Mouse (Mus musculus) megakaryocyte, embryonic 14.5 days (primary cell): ENCODE measurements around the gene Arhgdia.

Experiments
- FLI1 ChIP-seq: IDR thresholded peaks from 2 replicates; pipeline ENCODE4 v1.6.1; 2012; ENCODE audit warnings: low read length, inconsistent platforms, mixed read lengths
- GATA1 ChIP-seq: IDR thresholded peaks from 3 replicates; pipeline ENCODE4 v1.6.1; 2012; ENCODE audit warnings: mixed read lengths, low read length, inconsistent platforms, borderline replicate concordance

DNA sequence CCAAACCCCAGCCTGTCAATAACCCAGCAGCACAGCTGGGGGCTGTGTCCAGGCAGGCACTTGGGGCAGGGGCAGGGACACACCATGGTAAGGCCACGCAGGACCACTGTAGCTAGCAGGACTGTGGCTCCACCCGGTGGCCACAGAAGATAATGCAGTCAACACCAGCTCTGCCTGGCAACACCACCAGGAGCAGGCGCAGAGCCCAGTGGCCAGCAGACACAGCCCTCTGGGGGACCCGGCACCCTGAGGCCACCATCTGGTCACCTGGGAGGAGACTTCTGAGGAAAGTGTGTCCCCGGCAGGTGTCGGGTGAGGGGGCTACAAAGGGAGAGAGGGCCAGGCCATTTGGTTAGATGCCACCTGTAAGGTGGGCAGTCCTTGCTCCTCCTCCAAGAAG is 31.3 kb upstream of the Arhgdia start:
- TF ChIP-seq FLI1 (no peak), GATA1 (no peak)
